Comparison of ENCODE assay signal across 12 mouse cellular contexts in the genomic region with DNA sequence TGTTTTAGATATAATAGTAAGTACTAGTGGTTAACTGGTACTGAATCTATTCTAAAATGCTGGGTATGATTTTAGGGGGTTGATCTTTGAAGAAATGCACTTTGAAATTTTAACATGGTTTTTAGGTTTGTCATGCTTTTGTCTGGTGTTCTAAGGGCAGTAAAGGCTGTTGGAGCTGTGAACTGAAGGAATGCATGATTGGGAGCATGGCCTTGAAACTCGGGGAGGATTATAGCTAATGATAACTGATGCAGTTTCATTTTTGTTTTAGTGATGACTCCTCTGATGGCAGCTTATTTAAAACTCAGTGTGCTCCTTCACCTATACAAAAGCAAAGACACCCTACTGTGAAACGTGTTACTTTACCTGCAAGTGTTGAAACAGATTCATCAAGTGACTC. TPM values are rescaled to one million over a fixed set of nuclear protein-coding genes. Genes with fewer than 3 reads are reported as not detected.
A peak's percentile ranks its signal among the peaks of the same experiment; 100 is the strongest.
DNase-seq lines count a peak whose midpoint lies in the region; ATAC-seq lines count a peak whose summit lies in the region.
"Had no signal": no experiment of that assay in that cellular context is flagged by ENCODE, and none has a peak within 500 bp of the region (broad histone marks: within the 10 kb centered on the region; RNA-seq: fewer than 3 reads in every experiment).

No protein-coding gene starts in this region.

- WGBS in hindbrain, embryonic 14.5 days, result 68% methylated on average over 2 of the region's 2 CpGs
- 64% methylated on average over 2 of the region's 2 CpGs for WGBS in hindbrain, embryonic 11.5 days
- 27% methylated on average over 2 of the region's 2 CpGs for WGBS in liver, embryonic 12.5 days (ENCODE audit: insufficient replicate concordance)

- peak overlapping the region; percentile 57; the same call in 1 of the 2 replicates for H3K4me3 ChIP-seq in hindbrain, embryonic 14.5 days (replicated peaks; ENCODE audit: low read length)
- no peak overlapping the region for H3K4me3 ChIP-seq in hindbrain, embryonic 11.5 days (ENCODE audit: low read depth, low read length)
- peak overlapping the region; percentile 84 for H3K4me3 ChIP-seq in liver, embryonic 12.5 days

- H3K4me1 ChIP-seq in hindbrain, embryonic 14.5 days (replicated peaks; ENCODE audit: control insufficient read depth, insufficient read depth, low read length), result peaks cover 28% of the 10 kb centered on the region
- no peaks in the 10 kb centered on the region; the same call in 1 of the 2 replicates for H3K4me1 ChIP-seq in hindbrain, embryonic 11.5 days (replicated peaks; ENCODE audit: control insufficient read depth, insufficient read depth, low read length)
- peaks cover 61% of the 10 kb centered on the region for H3K4me1 ChIP-seq in liver, embryonic 12.5 days

- no peak for DNase-seq in hindbrain, embryonic 14.5 days (ENCODE audit: low spot score)
- DNase-seq in hindbrain, embryonic 11.5 days (ENCODE audit: low spot score), result no peak
- DNase-seq in 416B (ENCODE audit: low read depth) (peak; percentile 13), ZHBTc4 (ENCODE audit: low read depth, low spot score) (peak; percentile 19)
- no peak for DNase-seq in layer of hippocampus, postnatal 36 days
- DNase-seq in frontal cortex, adult 2 months (ENCODE audit: extremely low spot score in 1 of 2, low spot score in 1 of 2), result no peak
- no peak for DNase-seq in layer of hippocampus, adult 9-10 months (ENCODE audit: low spot score)
- DNase-seq: cerebellum, adult 11 months; gastrocnemius, adult 2 months; right cerebral cortex, adult 18-20 months had no signal

- no peak overlapping the region for H3K27ac ChIP-seq in hindbrain, embryonic 14.5 days
- H3K27ac ChIP-seq in hindbrain, embryonic 11.5 days (ENCODE audit: low read depth, low read length), result no peak overlapping the region
- H3K27ac ChIP-seq in liver, embryonic 12.5 days, result no peak overlapping the region
- H3K27ac ChIP-seq: gastrocnemius, adult 2 months had no signal

- H3K4me2 ChIP-seq in hindbrain, embryonic 14.5 days (replicated peaks), result peak overlapping the region; percentile 73; the same call in 1 of the 2 replicates
- H3K4me2 ChIP-seq in hindbrain, embryonic 11.5 days (replicated peaks; ENCODE audit: low read depth, low read length), result no peak overlapping the region
- H3K4me2 ChIP-seq in liver, embryonic 12.5 days, result peak overlapping the region; percentile 88

- peaks cover 59% of the 10 kb centered on the region for H3K36me3 ChIP-seq in hindbrain, embryonic 14.5 days (replicated peaks; ENCODE audit: control insufficient read depth, insufficient read depth)
- H3K36me3 ChIP-seq in hindbrain, embryonic 11.5 days (ENCODE audit: control insufficient read depth, insufficient read depth, low read length), result peaks cover 13% of the 10 kb centered on the region
- H3K36me3 ChIP-seq in liver, embryonic 12.5 days, result peaks cover 64% of the 10 kb centered on the region

- no peak for ATAC-seq in hindbrain, embryonic 14.5 days (ENCODE audit: low FRiP score)
- no peak for ATAC-seq in hindbrain, embryonic 11.5 days (ENCODE audit: low FRiP score)
- ATAC-seq in liver, embryonic 12.5 days, result no peak
- ATAC-seq: lung, postnatal 0 days had no signal

- H3K9me3 ChIP-seq in hindbrain, embryonic 14.5 days (ENCODE audit: control insufficient read depth, low read length), result no peaks in the 10 kb centered on the region
- H3K9me3 ChIP-seq in hindbrain, embryonic 11.5 days (ENCODE audit: control insufficient read depth, low read length), result no peaks in the 10 kb centered on the region
- no peaks in the 10 kb centered on the region for H3K9me3 ChIP-seq in liver, embryonic 12.5 days (replicated peaks)

- no peak overlapping the region for H3K9ac ChIP-seq in hindbrain, embryonic 14.5 days
- H3K9ac ChIP-seq in hindbrain, embryonic 11.5 days (ENCODE audit: low read depth, low read length), result no peak overlapping the region
- no peak overlapping the region; the same call in 1 of the 2 replicates for H3K9ac ChIP-seq in liver, embryonic 12.5 days

- no peaks in the 10 kb centered on the region for H3K27me3 ChIP-seq in hindbrain, embryonic 14.5 days (ENCODE audit: control insufficient read depth, insufficient read depth, low read length)
- H3K27me3 ChIP-seq in hindbrain, embryonic 11.5 days (ENCODE audit: control insufficient read depth, insufficient read depth, low read length), result no peaks in the 10 kb centered on the region
- no peaks in the 10 kb centered on the region for H3K27me3 ChIP-seq in liver, embryonic 12.5 days (replicated peaks)

RNA-seq across cellular contexts. Expression of gene 4931406C07Rik, which starts 2.0 kb away (rescaled TPM):
- 10.8 and 12.2 TPM in 2 replicates for polyA plus RNA-seq in hindbrain, embryonic 14.5 days (2014; fragmentation: Nextera tagmentation; extraction: Ambion mirVana)
- 7.0 and 8.0 TPM in 2 replicates for polyA plus RNA-seq in hindbrain, embryonic 11.5 days (2014; fragmentation: Nextera tagmentation; extraction: Ambion mirVana)
- polyA plus RNA-seq in liver, embryonic 12.5 days (2016; fragmentation: Nextera tagmentation; extraction: Ambion mirVana), result 3.8 TPM in 2 replicates
- total RNA-seq in layer of hippocampus, postnatal 36 days (2021), result 10 to 100 TPM; 16.2 to 18.5 TPM
- 31.3 and 34.6 TPM in 2 replicates for polyA plus RNA-seq in frontal cortex, adult 2 months (2012; rRNA removed)

RNA-seq across cellular contexts. Expression of gene Taf1d, which starts 2.2 kb away (rescaled TPM):
- 41.3 and 43.1 TPM in 2 replicates for polyA plus RNA-seq in hindbrain, embryonic 14.5 days (2014; fragmentation: Nextera tagmentation; extraction: Ambion mirVana)
- polyA plus RNA-seq in hindbrain, embryonic 11.5 days (2014; fragmentation: Nextera tagmentation; extraction: Ambion mirVana), result 56.3 and 64.0 TPM in 2 replicates
- polyA plus RNA-seq in liver, embryonic 12.5 days (2016; fragmentation: Nextera tagmentation; extraction: Ambion mirVana), result 63.5 and 64.6 TPM in 2 replicates
- 10 to 100 TPM; 34.3 to 35.2 TPM for total RNA-seq in layer of hippocampus, postnatal 36 days (2021)
- polyA plus RNA-seq in frontal cortex, adult 2 months (2012; rRNA removed), result 32.3 and 38.9 TPM in 2 replicates

RNA-seq across cellular contexts. Expression of gene Med17, which starts 28.5 kb away (rescaled TPM):
- polyA plus RNA-seq in hindbrain, embryonic 14.5 days (2014; fragmentation: Nextera tagmentation; extraction: Ambion mirVana), result 33.0 and 40.2 TPM in 2 replicates
- polyA plus RNA-seq in hindbrain, embryonic 11.5 days (2014; fragmentation: Nextera tagmentation; extraction: Ambion mirVana), result 37.3 and 41.2 TPM in 2 replicates
- polyA plus RNA-seq in liver, embryonic 12.5 days (2016; fragmentation: Nextera tagmentation; extraction: Ambion mirVana), result 28.0 and 29.2 TPM in 2 replicates
- 10 to 100 TPM; 38.9 to 41.9 TPM for total RNA-seq in layer of hippocampus, postnatal 36 days (2021)
- polyA plus RNA-seq in frontal cortex, adult 2 months (2012; rRNA removed), result 44.0 and 48.7 TPM in 2 replicates

RNA-seq across cellular contexts. Expression of gene Cep295, which starts 49.3 kb away (rescaled TPM):
- polyA plus RNA-seq in hindbrain, embryonic 14.5 days (2014; fragmentation: Nextera tagmentation; extraction: Ambion mirVana), result 16.1 and 16.4 TPM in 2 replicates
- polyA plus RNA-seq in hindbrain, embryonic 11.5 days (2014; fragmentation: Nextera tagmentation; extraction: Ambion mirVana), result 23.0 and 24.8 TPM in 2 replicates
- polyA plus RNA-seq in liver, embryonic 12.5 days (2016; fragmentation: Nextera tagmentation; extraction: Ambion mirVana), result 13.9 and 14.2 TPM in 2 replicates
- 10 to 100 TPM; 20.7 to 24.0 TPM for total RNA-seq in layer of hippocampus, postnatal 36 days (2021)
- polyA plus RNA-seq in frontal cortex, adult 2 months (2012; rRNA removed), result 19.7 and 22.3 TPM in 2 replicates

Comparison
In these comparisons a context has a peak if more than half of its experiments do, and no peak if none do; other contexts are left out.
1. DNase-seq: peak in 416B (single experiment) and ZHBTc4 (single experiment); none in hindbrain, embryonic 14.5 days (single experiment), hindbrain, embryonic 11.5 days (single experiment), layer of hippocampus, postnatal 36 days (0 of 2), frontal cortex, adult 2 months (0 of 2) and layer of hippocampus, adult 9-10 months (single experiment).